Mouse (Mus musculus) spleen, adult 12 weeks (tissue): Measurements from ENCODE around the gene Snap25.
A peak's percentile ranks its signal among the peaks of the same experiment; 100 is the strongest.

Experiments
- DNase-seq: peaks from one replicate; pipeline ENCODE4 v3.0.0; 2022; ENCODE audit warnings: low spot score

Gene Snap25

DNA sequence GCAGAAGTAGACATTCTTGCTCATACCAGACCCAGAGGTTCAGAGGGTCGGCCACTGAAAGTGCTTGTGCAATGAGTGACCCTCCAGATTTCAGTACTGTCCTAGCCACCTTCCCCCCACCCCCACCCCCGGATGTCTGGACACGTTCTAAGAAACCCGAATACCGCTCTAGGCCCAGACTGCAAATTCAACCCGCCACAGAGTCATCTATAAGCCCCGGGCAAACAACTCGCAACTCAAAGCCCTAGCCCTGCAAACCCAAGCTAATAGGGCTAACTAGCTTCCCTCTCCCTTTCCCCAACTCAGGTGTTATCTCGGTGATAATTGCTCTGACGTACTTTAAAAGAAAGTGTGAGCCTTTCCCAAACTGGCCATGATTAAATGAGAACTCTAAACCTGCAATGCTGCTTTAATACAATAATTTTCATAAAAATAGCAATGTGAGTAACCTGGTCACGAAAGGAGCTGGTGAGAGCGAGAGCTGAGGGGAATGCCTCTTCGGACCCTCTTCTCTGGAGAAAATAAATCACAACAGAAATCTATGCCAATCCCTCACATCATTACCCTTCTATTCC, 725 bp upstream of the Snap25 start:
- DNase-seq = no peak

DNA sequence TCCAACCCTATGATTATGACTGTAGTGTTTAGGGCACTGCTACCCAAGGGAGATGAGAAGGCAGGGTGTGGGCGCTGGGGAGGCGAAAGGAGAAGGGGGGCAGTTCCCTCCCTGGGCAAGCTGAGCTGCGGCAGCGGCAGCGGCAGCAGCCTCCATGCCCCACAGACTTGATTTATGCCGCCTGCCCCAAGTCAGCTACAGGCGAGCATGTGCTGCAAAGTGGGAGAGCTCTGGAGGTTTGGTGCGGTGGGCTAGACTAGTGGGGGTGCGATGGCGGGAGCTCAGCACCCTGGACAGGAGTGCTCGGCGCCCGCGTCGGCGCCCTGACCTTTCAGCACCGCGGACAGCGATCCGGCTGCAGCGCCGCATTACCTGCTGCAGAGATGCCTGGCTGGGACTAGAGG, 757 bp downstream of the Snap25 start:
- DNase-seq = peak; percentile 0

DNA sequence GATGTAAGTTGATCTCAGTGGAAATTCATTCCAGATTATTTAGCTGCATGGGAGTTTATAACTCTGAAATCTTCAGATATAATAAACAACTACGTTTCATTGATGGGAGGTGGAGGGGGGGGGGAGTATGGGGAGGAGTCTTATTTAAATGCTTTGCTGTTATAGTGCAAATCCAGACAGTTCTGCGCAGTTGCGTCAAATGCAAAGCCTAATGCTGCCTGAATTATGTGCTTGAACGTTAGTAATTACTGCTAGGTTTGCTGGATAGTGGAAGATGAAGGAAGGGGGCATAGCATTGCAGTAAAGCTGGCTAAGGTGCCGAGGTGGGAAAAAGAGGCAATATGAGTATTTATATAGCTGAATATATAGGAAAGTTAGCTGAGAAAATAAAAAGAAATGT, 2.3 kb downstream of the Snap25 start:
- DNase-seq = no peak

DNA sequence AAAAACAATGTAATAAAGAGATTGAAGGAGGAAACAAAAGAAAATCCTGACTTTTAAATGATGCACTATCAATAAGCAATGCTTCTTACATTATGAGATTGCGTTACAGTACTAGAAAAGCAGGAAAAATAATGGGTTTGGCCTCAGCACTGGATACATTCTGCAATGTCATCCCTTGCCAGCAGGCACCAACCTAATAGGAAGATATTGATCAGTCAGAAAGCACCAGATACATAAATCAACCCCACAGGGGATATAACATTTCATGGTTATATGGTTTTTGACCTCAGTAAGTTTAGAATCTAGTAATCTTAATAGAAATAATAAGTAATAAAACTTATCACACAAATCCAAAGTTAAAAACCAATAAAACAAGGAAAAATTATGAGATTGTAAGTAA, 3.1 kb downstream of the Snap25 start:
- no peak for DNase-seq

DNA sequence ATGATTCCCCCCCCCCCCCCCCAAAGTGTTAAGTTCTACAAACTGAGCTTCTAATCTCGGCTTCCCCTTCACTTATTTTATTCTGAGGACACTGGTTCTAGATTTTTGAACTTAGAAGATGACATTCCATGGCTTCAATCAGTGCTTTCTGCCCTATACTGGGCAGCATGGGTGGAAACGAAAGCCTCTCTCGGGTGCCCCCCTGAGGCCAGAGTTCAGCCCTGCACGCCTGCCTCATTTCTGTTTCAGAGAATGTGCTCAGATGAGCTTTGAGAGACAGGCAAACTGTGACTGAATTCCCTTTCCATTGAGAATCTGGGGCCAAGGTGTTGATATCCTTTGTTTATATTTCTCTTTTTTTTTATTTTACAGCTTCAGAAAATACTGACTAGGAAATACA, 7.0 kb downstream of the Snap25 start:
- no peak for DNase-seq

DNA sequence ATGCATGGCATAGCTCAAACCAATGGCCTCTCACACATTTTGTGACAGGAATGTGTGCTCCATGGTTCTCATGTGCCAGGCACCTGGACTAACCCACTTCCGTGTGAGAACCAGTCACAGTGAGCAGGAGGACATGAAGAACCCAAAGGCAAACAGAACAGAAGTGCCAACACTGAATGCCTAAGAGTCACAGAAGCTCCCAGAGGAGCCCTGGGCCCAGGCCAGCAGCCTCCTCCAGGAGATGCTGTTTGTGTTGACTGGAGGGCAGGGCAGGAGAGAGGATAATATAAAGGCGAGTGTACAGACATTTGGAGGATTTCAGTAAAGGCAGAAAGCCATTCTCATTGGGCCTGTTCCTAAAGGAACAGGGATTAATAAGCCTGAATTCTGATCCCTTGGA, 25.0 kb downstream of the Snap25 start:
- no peak for DNase-seq

DNA sequence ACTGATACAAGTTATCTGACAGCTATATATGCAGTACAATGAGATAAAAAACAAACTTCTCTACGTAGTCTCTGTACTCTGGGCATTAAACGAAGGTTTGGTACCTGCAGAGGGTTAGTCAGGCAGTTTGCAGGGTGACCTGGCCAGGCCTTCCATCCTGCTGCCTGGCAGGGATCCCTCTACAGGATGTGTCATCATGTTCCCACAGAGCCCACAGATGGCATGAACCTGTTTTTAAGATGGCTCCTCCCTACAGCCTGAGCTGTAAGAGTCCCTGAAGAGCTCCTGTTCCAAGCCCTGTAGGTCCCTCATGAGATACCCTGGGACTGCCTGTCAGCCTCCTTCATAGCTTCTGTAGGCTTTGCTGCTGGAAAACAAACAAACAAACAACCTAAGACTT, 29.0 kb downstream of the Snap25 start:
- no peak for DNase-seq

DNA sequence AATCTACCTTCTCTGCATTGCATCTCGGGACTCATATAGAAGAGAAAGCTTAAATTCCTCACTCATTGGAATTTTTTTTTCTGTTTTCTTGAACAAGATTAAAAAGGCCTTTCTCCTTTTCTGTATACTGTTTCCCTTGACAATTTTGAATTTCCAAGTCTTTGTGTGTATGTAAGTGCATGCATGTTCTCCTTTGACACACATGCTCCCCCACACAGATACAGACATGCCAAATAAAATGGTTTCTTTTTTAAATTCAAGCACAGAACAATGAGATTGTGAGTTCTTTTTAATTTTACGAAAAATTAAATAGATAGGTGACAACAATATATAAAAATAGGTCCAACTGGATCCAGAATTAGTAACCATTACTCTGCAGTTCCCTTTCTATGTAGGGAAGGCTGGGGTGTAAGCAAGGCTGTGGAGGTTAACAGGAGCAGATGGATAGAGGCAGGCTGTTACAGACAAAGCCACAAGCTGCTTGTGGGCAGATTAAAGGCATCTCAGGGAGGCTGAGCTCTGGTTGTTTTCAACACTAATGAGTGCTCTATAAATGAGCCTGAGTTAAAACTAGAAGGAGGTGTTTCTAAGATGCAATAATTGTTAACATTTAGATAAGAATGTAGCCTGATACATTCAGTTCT, 31.6 kb downstream of the Snap25 start:
- no peak for DNase-seq

DNA sequence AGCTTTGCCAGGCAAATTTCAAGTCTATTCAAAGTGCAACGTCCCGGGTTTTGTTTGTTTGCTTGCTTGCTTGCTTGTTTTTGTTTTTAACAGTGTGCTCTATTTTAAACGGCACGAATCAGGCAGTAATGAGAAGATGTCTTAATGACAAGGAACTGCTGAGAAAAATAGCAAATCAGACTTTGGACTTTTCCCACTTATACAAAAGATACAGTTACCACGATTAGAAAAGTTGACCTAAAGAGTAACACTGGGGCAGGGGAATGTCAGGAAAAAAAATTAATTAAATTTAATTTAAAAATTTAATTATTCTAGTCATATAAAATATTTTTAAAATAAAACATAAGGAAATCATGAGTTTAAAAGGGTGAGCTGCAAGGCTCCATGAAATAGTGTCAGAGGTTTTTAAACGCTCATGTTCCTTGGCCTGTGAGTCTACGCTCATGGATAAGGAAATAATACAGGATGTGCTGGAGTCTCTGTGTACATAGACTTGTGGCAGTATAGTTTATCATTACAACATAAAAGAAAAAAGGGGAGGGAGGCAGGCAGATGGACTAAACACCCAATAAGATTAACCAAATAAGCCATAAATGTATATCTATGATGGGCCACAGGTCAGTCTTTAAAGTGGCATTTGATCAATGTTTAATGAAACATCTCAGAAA, 32.2 kb downstream of the Snap25 start:
- no peak for DNase-seq

DNA sequence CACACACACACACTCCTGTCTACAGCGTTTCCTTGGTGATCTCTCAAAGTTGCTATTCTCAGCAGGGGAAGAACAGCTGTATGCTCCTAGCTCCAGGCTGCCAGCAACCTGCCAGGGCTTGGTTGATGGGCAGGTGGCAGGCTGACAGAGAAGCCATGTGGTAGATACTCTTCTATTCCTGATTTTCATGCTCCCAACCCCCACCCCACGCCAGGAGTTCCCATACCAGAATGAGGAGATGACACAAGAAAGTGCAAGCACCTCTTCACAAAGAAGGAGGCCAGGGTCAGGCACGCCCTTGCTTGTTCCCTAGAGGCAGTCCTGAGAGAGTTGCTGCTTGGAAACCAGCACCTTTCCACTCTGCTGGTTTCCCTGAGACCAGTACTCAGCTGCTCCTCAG, 40.4 kb downstream of the Snap25 start:
- no peak for DNase-seq

DNA sequence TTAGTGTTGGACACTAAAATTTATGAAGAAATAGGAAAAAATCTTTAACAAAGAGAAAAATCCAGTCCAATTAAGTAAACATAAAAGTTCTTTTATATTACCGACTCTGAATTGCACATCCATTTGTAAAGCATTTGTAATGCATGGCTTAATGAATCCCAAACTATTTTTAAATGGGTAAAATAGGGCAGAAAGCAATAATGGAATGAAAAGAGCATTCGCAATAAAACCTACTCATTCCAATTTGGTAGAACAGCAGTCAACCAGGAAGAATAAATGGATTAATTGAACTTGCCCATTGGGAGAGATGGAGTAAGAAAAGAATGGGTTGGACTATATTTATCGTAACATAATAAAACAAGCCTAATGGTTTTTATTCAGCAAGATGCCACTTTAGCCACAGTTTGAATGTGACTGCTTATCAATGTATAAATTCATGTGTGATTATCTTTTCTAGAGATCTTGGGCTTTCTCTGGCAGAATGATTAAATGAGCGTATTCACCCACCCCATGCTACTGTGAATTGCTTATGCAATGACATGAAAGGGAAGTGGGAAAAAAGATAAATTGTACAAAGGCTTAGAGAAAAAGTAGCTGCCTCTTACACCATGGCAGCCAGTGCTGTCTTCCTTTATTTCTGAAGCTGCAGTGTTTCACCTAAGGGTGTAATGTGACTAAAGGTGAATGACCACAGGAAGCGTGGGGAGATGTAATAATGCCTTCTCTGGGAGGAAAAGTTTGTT, 45.7 kb downstream of the Snap25 start:
- DNase-seq = no peak

DNA sequence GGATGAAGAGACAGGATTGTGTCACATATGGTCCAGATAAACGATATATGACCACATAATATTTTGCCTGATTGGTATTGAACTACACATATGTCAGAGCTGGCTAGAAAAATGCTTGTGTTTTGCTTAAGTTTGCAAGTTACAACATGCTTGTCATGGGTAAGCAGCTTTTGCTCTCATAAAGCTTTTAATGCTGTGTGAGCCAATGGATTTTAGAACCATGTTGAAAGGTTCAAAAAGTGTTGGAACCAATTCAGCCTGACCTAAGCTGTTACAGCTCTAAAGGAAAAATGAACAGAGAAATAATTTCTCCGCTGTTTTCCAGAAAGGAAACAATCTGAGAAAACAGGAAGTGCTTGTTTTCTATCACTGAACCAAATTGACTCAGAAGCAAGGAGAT, 64.9 kb downstream of the Snap25 start:
- no peak for DNase-seq

DNA sequence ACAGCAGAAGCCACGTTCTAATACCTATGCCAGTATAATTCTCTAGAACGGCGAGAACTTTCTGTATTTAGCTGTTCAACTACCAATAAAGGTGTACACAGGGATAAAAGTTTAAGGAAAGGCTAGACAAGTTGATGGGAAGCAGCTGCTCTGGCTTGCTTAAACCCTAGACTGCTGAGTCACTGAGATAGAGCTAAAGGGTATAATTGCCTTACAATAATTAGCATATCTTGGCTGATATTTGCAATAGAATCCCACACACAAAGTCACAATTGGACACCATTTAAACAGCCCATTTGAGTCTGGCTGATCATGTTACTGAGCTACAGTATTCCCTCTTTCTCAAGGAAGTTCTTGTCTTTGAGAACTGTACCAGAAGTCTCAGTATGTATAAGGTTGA, 65.4 kb downstream of the Snap25 start:
- DNase-seq = no peak

DNA sequence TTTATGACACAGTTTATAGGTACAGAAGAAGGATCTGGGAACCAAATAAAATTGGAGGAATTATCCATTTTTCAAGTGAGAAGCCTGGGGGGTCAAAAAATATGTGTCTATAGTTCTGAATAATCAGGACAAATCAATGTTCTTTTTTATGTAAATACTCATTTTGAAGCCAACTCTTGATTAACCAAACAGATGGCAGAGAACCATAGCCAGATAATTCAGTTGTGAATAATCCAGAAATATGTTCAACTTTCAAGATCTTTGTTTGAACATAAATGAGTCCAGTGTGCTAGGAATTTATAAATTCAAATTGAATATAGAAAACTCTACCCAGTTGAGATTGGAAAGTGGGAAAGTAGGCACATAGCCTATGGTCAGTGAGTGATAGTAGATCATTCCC, 67.0 kb downstream of the Snap25 start:
- no peak for DNase-seq

DNA sequence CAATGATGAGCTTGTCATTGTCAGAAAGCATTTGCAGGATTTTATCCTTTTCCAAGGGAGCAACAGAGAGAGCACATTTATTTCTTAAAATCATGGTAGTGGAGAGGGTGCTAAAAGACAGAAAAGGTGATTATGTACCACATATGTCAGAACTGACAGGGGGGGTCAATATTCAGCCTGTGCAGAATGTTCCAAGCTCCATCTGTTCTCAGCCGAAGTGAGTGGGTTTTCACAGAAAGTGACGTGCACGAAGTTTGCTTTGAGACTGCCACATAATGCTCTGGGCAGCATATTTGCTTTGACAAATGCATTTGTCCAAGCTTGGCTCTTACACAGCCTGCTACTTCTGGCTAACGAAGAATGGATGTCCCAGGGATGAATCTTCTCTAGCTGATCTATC, 71.1 kb downstream of the Snap25 start:
- no peak for DNase-seq

DNA sequence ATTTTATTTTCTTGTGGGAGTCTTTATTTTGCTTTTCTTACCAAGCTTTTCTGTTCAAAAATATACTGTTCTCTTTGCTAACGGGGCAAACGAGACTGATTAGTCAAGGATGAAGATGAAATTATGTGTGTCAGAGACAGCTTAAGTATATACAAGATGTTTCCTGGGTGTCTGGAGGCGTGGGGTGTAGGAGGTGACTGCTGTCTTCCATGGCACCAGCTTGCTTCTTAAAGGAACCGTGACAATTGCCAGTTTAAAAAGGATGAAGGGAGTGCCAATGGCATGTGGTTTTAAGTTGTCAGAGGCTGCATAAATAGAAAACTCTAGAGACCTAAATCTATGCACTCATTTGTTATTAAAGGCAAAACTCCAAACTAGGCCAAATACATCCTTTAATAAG, 75.1 kb downstream of the Snap25 start:
- DNase-seq = no peak

DNA sequence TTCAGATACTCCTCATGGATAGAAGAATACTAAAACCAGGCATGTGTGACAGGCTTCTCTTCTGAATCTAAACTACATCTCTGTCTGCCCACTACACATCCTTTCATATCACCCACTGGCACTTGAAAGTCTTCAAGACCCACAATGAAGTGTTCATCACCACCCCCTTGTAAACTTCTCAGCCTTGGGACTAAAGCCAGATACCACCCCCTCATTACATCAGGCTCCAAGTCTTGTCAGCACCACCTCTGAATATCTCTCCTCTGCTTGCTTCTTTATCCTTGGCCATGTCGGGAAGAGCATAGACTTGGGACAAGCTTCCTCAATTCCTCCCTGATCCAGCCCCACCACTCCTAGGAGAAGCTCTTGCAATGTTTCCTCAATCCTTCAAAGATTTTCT, 83.3 kb downstream of the Snap25 start:
- DNase-seq = no peak

DNA sequence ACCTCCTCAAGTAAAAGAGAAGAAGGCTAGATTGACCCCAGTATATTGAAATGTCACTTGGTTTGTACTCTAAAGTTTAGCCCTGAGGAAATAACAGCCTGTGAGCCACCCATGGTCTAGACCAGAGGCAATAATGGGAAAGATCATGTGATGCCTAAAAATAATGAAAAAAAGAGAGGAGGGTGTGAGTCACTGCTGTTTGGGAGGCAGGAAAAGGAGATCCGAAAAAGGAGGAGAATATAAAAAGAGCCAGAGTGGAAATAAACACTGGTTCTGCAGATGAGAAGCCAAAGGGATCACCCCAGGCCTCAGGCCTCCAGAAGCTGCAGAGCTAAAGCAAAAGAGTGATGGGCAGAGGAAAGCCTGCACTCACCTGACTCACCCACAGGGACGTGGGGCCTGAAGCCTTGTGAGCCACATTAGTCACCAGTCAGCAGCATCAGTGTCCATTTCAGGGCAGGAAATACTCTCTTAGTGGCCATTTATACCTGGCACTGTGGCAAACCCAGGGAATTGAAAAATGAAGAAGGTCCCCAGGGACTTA, 85.7 kb downstream of the Snap25 start:
- no peak for DNase-seq

DNA sequence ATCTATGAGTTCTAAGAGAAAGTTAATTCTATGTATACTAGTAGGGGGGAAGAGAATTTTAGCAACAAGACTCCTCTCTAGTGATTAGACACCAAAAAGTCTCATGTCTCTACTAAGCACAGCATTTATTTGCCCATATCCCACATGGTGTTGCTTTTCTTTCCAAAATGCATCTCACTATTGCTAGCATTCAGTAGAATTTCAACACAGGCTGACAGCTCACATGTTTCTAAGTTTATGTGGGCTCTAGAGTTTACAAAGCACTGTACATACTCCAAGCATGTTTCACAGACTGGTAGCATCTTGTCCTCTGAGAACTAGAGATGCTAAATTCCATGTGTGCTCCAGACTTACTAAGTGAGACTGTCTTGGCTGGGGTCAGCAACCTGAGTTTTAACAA, 87.8 kb downstream of the Snap25 start:
- no peak for DNase-seq

DNA sequence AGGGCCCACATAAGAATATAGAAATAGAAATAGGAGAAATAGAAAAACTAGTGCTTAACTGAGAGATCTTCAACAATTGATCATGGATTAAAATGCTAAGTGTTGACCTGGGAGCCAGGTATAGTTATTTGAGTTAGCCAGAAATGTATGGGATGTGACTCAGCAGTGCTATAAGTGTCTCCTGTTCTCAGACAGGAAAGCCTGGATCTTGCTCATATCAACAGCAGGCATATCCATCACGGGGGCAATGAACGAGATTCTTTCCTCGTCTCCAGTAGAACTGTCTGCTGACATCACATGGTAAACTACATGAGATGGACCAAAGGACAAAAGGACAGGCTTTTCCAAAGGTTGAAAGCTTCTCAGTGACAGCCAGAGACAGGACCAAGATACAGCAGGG, 88.8 kb downstream of the Snap25 start:
- no peak for DNase-seq

DNA sequence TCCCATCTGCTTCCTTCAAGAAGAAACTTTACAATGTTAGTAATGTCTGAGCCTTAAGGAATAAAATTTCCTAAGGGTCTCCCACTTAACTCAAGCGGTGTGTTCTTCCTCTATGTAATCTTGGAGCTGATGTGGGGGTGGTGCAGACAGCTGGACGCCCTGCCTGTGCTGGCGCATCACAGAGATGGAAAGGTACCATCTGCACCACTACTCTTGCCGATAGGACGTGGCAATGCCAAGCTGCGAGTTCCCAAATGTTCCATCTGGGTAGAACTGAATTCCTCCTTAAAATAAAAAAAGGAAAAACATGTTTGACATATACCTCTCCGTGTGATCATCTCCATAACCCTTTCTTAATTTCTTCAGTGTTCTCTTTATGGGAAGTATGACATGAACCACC, 89.9 kb downstream of the Snap25 start:
- DNase-seq = no peak

DNA sequence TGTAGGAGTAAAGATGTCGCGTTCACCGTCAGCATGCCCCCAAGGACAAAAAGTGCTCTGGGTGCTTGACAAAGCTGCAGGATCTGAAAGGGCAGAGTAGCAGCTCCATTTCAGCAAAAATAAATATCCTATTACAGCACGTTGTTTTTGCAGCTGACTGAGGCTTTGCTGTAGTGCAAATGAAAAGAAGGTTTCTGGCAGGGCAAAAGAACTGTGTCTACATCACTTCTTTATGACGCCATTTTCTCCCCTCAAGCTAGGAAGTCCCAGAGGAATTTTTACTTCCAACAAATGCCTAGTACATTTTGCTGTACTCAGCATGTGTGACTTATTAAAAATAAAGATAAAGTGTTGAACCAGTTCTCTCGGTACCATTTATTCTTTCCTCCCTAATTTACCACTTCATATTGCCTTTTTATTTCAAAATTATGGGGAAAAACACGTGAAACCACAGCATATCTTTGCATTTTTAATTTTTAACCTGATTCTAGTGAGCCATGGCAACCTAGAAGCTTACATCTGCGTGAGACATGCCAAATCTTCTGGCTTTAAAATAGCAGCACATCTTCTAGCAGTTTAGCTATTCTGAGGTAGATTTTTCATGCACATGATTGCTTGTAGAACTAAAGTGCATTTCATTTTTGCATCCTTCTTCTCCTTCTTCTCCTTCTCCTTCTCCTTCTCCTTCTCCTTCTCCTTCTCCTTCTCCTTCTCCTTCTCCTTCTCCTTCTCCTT, 94.9 kb downstream of the Snap25 start:
- no peak for DNase-seq
